Mouse (Mus musculus): ENCODE measurements around the gene Pik3r5. TPM values are rescaled to one million over a fixed set of nuclear protein-coding genes. Genes with fewer than 3 reads are reported as not detected.

Gene Pik3r5
- polyA plus RNA-seq, 1 experiment from 2014 or later, result 0.81 TPM

DNA sequence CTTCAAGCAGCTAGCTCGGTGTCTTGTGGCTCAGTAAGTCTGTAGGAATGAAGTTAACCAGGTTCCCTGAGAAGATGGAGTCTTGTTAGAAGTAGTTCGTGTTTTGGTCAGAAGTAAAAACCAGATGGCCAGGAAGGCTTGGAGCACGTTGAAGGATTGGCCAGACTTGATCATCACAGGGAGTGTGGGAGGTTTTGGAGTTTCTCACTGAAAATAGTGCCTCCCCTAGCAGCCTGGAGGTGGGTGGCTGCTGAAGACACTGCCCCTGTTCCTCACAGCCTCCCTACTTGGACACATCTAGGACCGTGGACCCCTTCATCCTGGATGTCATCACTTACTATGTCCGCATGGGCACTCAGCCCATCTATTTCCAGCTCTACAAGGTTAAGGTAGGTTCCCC lies 107.7 kb downstream of the Pik3r5 start:
- DNase-seq (ENCODE audit: low spot score) (no peak), ATAC-seq (replicated peaks; ENCODE audit: low FRiP score) (no peak)
- no peak overlapping the region for H3K27ac ChIP-seq (ENCODE audit: low read depth, low read length)
- H3K4me1 ChIP-seq (replicated peaks; ENCODE audit: control insufficient read depth, insufficient read depth, low read length), result no peaks in the 10 kb centered on the region
- H3K9me3 ChIP-seq (ENCODE audit: control insufficient read depth, low read length), result no peaks in the 10 kb centered on the region
- no peaks in the 10 kb centered on the region for H3K27me3 ChIP-seq (ENCODE audit: control insufficient read depth, insufficient read depth, low read length)
- H3K4me3 ChIP-seq (ENCODE audit: low read depth, low read length), result no peak overlapping the region
- H3K36me3 ChIP-seq (ENCODE audit: control insufficient read depth, insufficient read depth, low read length), result no peaks in the 10 kb centered on the region
- 63% methylated on average over 5 of the region's 5 CpGs for WGBS
- no peak overlapping the region for H3K4me2 ChIP-seq (ENCODE audit: low read depth, low read length, severe bottlenecking)
- no peak overlapping the region for H3K9ac ChIP-seq (ENCODE audit: low read length)

DNA sequence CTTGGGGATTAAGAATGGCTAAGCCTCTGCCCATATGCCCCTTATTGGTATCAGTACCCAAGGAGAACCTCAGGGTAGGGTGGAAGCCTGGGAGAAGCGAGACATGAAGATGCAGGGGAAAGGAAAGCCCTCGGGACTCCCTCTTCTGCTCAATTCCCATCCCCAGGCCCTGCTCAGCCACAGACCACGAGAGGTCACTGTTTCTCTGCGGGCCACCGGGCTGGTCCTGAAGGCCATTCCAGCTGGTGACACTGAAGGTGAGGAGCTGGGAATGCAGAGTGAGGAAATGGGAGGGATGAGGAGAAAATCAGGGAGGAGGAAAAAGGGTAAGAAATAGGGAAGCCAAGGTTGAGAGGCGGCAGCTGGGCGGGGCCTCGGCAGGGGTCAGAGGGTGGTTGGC lies 112.6 kb downstream of the Pik3r5 start:
- WGBS, result 11% methylated on average over 8 of the region's 8 CpGs
- H3K9me3 ChIP-seq (ENCODE audit: control insufficient read depth, low read length), result no peaks in the 10 kb centered on the region
- ATAC-seq (replicated peaks; ENCODE audit: low FRiP score) (no peak), DNase-seq (ENCODE audit: low spot score) (no peak)
- no peaks in the 10 kb centered on the region for H3K27me3 ChIP-seq (ENCODE audit: control insufficient read depth, insufficient read depth, low read length)
- H3K27ac ChIP-seq (ENCODE audit: low read depth, low read length), result no peak overlapping the region
- H3K9ac ChIP-seq (ENCODE audit: low read length), result no peak overlapping the region
- no peaks in the 10 kb centered on the region for H3K4me1 ChIP-seq (replicated peaks; ENCODE audit: control insufficient read depth, insufficient read depth, low read length)
- no peak overlapping the region for H3K4me3 ChIP-seq (ENCODE audit: low read depth, low read length)
- H3K36me3 ChIP-seq (ENCODE audit: control insufficient read depth, insufficient read depth, low read length), result no peaks in the 10 kb centered on the region
- no peak overlapping the region for H3K4me2 ChIP-seq (ENCODE audit: low read depth, low read length, severe bottlenecking)

DNA sequence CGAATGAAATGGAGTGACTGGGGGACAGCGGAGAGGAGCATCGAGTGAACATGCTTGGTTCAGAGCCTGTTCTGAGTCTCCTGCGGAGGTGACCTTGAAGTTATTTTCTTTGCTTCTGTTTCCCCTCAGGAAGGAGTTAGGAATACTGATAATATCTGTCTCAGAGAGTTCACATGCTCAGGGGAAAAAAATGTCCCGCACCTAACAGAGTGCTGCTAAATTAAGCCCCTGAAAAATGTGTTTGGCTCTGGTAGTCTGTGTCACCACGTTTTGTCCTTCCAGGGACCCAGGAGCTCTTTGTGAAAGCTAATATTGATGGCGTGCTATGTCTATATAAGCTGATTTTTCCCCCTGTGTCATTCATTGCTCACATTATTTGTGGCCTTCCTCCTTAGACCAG lies 113.3 kb downstream of the Pik3r5 start:
- ATAC-seq (replicated peaks; ENCODE audit: low FRiP score) (no peak), DNase-seq (ENCODE audit: low spot score) (no peak)
- 56% methylated on average over 7 of the region's 7 CpGs for WGBS

DNA sequence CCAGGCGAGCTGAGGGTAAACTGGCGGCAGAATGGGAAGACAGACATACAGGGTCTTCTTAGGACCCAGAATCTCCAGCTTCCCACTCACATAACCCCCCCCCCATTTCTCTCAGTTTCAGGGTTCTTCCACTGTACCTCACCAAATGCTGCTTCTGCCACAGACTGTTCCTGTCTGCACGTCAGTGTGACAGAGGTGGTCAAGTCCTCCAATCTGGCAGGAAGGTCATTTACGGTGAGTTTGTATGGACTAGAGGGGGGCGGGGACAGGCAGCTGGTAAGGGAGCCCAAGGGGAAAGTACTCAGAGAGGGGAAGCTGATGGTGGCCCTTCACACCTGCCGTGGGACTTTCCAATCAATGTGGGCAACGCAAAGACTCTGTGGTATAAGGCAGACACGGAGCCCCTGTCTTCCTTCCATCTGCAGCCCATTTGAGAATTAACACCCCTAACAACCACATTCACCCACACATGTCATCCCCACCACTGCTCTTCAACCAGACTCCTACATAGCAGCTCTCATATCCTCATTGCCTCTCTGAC lies 113.8 kb downstream of the Pik3r5 start:
- no peak overlapping the region for H3K4me2 ChIP-seq (ENCODE audit: low read depth, low read length, severe bottlenecking)
- no peak overlapping the region for H3K9ac ChIP-seq (ENCODE audit: low read length)
- H3K27me3 ChIP-seq (ENCODE audit: control insufficient read depth, insufficient read depth, low read length), result no peaks in the 10 kb centered on the region
- no peaks in the 10 kb centered on the region for H3K4me1 ChIP-seq (replicated peaks; ENCODE audit: control insufficient read depth, insufficient read depth, low read length)
- no peak overlapping the region for H3K27ac ChIP-seq (ENCODE audit: low read depth, low read length)
- ATAC-seq (replicated peaks; ENCODE audit: low FRiP score), result no peak
- WGBS, result 82% methylated on average over 8 of the region's 8 CpGs
- DNase-seq (ENCODE audit: low spot score), result no peak
- H3K36me3 ChIP-seq (ENCODE audit: control insufficient read depth, insufficient read depth, low read length), result no peaks in the 10 kb centered on the region
- H3K4me3 ChIP-seq (ENCODE audit: low read depth, low read length), result no peak overlapping the region
- no peaks in the 10 kb centered on the region for H3K9me3 ChIP-seq (ENCODE audit: control insufficient read depth, low read length)

More for the DNA sequence above, 113.3 kb downstream of the Pik3r5 start:
- H3K36me3 ChIP-seq (ENCODE audit: control insufficient read depth, insufficient read depth, low read length), result no peaks in the 10 kb centered on the region
- H3K9ac ChIP-seq (ENCODE audit: low read length), result no peak overlapping the region
- H3K27me3 ChIP-seq (ENCODE audit: control insufficient read depth, insufficient read depth, low read length), result no peaks in the 10 kb centered on the region
- H3K4me2 ChIP-seq (ENCODE audit: low read depth, low read length, severe bottlenecking), result no peak overlapping the region
- H3K4me1 ChIP-seq (replicated peaks; ENCODE audit: control insufficient read depth, insufficient read depth, low read length), result no peaks in the 10 kb centered on the region
- no peak overlapping the region for H3K4me3 ChIP-seq (ENCODE audit: low read depth, low read length)
- H3K27ac ChIP-seq (ENCODE audit: low read depth, low read length), result no peak overlapping the region
- H3K9me3 ChIP-seq (ENCODE audit: control insufficient read depth, low read length), result no peaks in the 10 kb centered on the region

Other genes with a start within 250 kb of the Pik3r5 start
- 4.8 and 6.2 TPM in 2 replicates for gene Ntn1, start 31.3 kb upstream of the Pik3r5 start, polyA plus RNA-seq (2014; fragmentation: Nextera tagmentation; extraction: Ambion mirVana)
- 1.6 and 1.9 TPM in 2 replicates for gene Pik3r6, start 70.9 kb downstream of the Pik3r5 start, polyA plus RNA-seq (2014; fragmentation: Nextera tagmentation; extraction: Ambion mirVana)
- not detected in 2 replicates for gene Mfsd6l, start 124.1 kb downstream of the Pik3r5 start, polyA plus RNA-seq (2014; fragmentation: Nextera tagmentation; extraction: Ambion mirVana)
- gene Ccdc42, start 154.9 kb downstream of the Pik3r5 start, polyA plus RNA-seq (2014; fragmentation: Nextera tagmentation; extraction: Ambion mirVana), result 0.51 and 0.87 TPM in 2 replicates

Measured in forebrain, embryonic 11.5 days (tissue).